Mouse (Mus musculus): ENCODE data around the gene Dop1b.
A peak's percentile ranks its signal among the peaks of the same experiment; 100 is the strongest.
"Not testable (repeated sequence)": the region's sequence is repeated elsewhere in the genome, so short reads cannot be mapped to it uniquely, and the experiment has no call there.

Gene Dop1b

DNA sequence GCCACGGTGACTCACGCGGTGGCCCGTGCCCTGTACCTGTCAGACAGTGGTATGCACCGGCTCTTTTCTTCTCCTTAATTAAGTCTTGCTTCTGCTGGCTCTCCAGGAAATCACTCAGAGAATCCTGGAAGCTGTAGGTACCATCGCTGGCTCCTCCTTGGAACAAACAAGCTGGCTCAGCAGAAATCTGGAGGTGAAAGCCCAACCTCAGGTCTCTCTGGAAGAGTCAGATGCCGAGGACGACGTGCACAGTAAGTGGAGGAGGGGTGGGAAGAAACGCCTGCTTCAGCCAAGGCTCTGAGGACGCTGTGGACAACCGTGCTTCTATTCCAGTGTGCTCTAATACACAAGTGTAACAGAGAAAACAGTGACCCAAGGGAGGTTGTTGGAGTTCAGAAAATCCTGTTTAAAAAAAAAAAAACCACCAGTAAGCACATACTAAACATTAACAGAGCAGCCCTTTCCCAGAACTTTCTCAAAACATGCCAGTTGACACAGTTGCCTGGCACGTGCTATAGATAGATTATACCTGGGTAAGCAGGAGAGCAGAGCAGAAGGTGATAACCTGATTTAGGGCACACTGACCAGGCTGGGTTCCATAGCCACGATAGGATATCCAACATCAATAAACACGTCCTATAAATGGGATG is 81.4 kb downstream of the Dop1b start:
- DNase-seq (ENCODE audit: extremely low spot score, low spot score) = no peak

DNA sequence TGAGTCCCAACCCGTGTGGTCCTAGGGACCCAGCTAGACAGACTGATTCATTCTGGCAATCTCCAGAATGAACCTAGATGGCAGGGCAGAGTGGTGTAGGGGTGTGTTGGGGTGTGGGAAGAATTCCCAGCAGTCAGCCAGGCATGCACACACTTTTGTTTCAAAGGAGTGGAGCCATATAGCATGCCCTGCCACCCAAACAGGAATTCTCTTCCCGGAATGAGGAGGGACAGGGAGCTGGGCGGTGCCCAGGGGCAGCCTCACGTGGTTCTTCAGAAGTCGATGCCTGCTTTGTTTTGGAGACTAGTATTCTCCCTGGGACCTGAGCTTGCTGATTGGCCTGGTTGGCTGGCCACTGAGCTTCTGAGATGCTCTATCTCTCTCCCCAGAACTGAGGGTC is 83.1 kb downstream of the Dop1b start:
- no peak for DNase-seq (ENCODE audit: extremely low spot score, low spot score)

- DNase-seq (ENCODE audit: extremely low spot score, low spot score) = no peak
These were observed 83.7 kb downstream of the Dop1b start for GRCm38 (mm10) chr16:93795391-93795790.

DNA sequence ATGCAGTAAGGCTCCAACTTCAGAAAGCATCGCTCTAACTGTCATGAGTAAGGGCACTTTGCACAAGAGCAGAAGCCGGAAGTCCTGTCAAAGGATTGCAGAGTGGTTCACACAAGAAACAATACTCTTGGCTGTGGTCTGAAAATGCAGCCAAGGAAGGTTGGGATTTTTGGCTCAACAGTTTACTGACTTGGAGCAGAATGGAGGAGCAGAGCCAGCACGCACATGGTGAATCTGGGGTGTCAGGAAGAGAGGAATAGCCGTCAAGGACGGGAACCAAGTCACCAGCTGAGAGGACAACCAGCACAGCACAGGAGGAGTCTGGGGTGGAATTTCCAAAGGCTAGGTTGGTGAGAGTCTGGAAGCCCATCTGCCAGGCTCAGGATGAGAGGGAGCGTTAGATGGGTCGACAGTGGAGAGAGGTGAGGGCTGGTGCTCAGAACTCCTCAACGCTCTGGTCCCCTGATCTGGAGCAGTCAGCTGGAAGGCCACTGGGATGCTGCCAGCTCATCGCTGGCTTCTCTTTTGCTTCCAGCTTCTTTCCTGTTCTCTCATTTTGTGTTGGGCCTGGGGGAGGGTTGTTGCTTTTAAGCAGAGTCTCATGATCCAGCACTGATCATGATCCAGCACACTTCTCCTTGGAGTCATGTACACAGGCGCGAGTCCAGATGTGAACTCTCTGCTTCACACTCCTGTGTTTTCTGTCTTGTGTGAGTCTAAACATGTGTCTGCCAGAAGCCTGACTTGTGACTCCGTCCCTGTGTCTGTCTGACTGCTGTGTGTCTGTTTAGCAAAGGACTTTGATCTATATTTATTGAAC is 85.5 kb downstream of the Dop1b start:
- DNase-seq (ENCODE audit: extremely low spot score, low spot score) = no peak

GRCm38 (mm10) chr16:93797841-93798492 is 86.3 kb downstream of the Dop1b start:
- no peak for DNase-seq (ENCODE audit: extremely low spot score, low spot score)

GRCm38 (mm10) chr16:93798623-93799022 is 86.9 kb downstream of the Dop1b start:
- no peak for DNase-seq (ENCODE audit: extremely low spot score, low spot score)

GRCm38 (mm10) chr16:93799071-93799470 is 87.4 kb downstream of the Dop1b start:
- DNase-seq (ENCODE audit: extremely low spot score, low spot score) = no peak

DNA sequence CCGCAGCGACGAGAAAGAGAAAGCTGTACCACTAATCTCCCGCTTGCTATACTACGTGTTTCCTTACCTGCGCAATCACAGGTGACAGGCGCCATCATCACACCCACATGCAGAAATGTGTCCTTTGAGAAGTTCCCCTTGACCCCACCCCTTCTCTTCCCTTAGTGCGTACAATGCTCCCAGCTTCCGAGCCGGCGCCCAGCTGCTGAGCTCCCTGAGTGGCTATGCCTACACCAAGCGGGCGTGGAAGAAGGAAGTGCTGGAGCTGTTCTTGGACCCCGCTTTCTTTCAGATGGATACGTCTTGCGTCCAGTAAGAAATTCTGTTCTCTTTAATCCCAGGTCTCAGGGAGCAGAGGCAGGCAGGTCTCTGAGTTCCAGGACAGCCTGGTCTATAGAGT is 88.2 kb downstream of the Dop1b start:
- DNase-seq (ENCODE audit: extremely low spot score, low spot score) = no peak

DNA sequence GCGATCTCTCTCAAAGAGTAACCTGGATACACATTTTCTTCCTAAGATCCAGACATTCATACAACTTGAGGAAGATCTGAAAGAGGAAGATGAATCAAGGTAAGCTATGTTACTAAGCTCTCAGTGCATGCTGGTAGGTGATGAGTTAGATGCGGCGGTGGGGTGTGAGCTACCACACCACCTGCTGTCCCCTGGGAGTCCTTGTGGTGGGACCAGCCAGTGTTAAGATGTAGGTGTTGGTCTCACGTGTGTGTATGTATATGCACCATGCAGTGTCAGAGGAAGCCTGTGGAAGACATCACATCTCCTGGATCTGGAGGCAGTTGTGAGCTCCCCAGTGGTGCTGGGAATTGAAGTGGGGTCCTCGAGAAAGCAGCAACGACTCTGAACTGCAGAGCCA is 95.5 kb downstream of the Dop1b start:
- no peak for DNase-seq (ENCODE audit: extremely low spot score, low spot score)

- DNase-seq (ENCODE audit: extremely low spot score, low spot score) = peak; percentile 44
These were observed 96.4 kb downstream of the Dop1b start for GRCm38 (mm10) chr16:93807961-93808554.

DNA sequence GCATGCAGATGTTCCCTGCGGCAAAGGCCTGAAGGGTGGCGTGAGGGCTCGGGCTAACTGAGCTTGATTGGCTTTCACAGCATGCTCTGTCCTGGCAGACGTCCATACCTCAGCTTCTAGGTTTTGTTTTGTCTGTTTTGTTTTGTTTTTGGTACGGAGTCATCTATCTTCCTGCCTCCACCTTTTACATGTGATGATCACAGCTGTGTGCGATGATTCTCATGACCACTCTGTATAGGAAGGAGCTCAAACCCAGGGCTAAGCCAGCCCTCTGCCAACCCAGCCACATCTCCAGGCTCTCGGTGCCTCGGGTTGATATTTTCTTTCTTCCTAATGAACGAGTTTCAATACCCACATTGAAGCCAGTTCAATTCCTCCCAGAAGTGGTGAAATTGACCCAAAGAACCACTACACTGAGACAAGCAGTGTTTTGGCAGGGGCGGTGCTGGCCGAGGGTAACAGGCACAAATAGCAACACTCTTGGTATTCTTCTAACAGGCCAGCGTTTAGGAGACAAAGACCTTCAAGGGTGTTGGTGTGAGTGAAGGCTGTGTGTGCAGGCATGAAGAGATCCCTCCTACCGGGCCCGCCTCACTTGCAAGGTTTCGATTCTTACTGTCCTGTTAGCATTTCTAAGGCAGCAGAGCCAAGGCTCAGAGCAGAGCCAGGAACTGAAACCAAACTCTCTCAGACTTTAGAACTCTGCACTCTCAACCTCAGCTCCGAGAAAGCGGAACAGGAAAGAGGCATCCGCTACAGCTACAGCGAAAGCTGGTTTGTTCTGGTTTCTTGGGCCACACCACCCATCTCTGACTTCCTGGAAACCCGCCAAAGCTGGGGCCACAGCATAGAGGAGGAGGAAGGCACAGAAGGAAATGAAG is 104.4 kb downstream of the Dop1b start:
- no peak for DNase-seq (ENCODE audit: extremely low spot score, low spot score)

- no peak for DNase-seq (ENCODE audit: extremely low spot score, low spot score)
These were observed 105.2 kb downstream of the Dop1b start for GRCm38 (mm10) chr16:93816861-93817260.

- DNase-seq (ENCODE audit: extremely low spot score, low spot score) = no peak
These were observed 105.7 kb downstream of the Dop1b start for GRCm38 (mm10) chr16:93817371-93817770.

- peak; percentile 48 for DNase-seq (ENCODE audit: extremely low spot score, low spot score)
These were observed 107.1 kb downstream of the Dop1b start for GRCm38 (mm10) chr16:93818691-93819324.

DNA sequence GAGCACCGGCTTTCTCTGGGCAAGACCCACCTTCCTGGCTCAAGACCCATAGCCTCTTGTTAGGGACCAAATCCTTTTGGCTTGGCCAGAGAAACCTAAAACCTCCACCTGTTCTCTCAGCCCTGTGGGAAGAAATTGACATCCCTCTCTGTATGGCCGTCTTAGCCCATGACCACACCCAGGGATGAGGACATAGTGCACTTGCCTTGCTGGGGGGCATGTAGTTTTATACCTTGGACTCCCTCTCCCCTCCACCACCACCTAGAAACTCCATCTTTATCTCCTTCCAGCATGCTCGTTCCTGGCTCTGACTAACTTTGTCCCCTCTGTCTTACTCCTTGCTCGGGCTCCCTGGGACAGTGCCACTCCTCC is 107.6 kb downstream of the Dop1b start:
- DNase-seq (ENCODE audit: extremely low spot score, low spot score) = no peak

- no peak for DNase-seq (ENCODE audit: extremely low spot score, low spot score)
These were observed 108.3 kb downstream of the Dop1b start for GRCm38 (mm10) chr16:93820040-93820439.

GRCm38 (mm10) chr16:93821706-93822105 is 110.0 kb downstream of the Dop1b start:
- DNase-seq (ENCODE audit: extremely low spot score, low spot score) = no peak

DNA sequence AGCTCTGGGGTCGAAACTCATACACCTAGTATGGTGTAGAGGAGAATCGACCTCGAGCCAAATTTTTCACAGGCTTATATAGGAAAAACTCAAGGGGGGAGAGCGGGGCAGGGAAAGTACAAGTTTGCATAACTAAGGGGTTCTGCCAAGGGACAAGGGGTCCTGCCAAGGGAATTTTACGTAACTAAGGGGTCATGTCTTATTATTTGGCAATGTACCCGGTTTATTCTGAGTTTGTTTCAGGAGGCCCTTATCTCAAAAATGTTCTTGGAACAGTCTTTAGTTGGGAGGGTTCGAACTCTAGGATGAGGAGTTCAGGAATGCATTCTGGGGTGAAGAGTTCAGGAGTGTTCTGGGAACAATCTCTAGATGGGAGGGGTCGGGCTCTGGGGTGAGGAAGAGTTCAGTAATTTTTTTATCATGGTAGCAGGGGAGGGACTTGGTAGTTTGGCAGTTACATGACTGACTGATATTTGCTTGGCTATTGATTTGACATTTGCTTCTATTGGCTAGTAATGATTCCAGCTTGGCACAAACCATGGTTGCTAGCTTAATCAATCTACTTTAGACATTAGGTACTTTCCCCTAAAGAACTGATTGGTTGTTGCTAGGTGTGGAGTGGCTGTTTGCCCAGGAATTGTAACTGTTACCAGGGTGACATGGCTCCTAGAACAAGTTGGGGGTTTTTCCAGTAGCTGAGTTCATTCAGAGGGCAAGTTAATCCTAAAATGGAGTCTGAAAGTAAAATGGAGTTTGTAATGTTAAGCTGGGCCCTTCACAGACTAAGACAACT is 110.9 kb downstream of the Dop1b start:
- not testable (repeated sequence) for DNase-seq (ENCODE audit: extremely low spot score, low spot score)

DNA sequence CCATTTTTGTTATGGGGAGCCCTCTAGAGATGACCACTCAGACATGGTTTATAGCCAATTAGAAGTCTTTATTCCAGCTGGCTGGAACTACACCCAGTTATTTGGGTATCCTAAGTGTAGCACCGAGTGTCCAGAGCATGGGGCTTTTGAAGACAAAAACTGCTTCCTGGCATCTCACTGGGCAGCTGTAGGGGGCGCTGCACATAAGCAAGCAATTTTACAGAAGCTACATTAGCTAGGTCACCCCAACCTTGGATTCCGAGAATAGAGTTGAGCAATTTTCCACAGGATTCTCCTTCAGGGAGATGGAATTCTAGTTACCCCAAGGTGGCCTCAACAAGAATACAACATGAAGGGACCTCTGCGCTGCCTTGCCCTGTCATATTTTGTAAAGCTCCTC is 113.1 kb downstream of the Dop1b start:
- DNase-seq (ENCODE audit: extremely low spot score, low spot score) = no peak

DNA sequence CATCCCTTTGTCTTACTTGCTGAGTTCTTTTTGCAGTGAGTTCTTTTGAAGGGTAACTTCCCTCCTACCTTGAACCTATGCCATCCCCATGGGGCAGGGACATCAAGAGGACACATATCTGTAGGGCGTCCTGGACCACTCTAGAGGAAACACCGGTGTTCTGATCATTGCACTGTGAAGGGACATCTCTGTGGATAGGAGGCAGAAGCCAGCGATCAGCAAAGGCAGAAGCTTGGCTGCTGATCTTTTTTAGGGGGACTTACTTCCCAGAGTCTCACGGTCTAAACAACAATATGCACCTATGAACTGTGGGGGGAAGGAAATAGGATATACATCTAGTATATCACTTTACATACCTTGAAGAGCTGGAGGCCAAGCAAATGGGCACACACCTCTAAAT is 113.8 kb downstream of the Dop1b start:
- no peak for DNase-seq (ENCODE audit: extremely low spot score, low spot score)

All from neural tube, embryonic 10.5 days (tissue).